Mouse (Mus musculus) stomach, embryonic 16.5 days (tissue): ENCODE data around the gene Nr1h2. TPM values are rescaled to one million over a fixed set of nuclear protein-coding genes. Genes with fewer than 3 reads are reported as not detected.

Experiments
- ATAC-seq: fragments of 200-750 bp; cut with Nextera tagmentation; 2 replicates; pipeline ENCODE4 v1.8.0; 2017; ENCODE audit warnings: moderate number of reproducible peaks, moderate TSS enrichment; ENCODE audit not compliant: insufficient read depth, low FRiP score
- H3K27ac ChIP-seq: fragments of 300-500 bp; sonication (generic); 2 replicates; pipeline ENCODE4 v1.5.1; 2014; ENCODE audit warnings: low read length
- H3K27me3 ChIP-seq: fragments of 300-500 bp; sonication (generic); 2 replicates; pipeline ENCODE4 v1.6.1; 2014; ENCODE audit warnings: low read length, control low read depth, mixed read lengths; ENCODE audit not compliant: control insufficient read depth, insufficient read depth
- H3K36me3 ChIP-seq: fragments of 300-500 bp; sonication (generic); 2 replicates; pipeline ENCODE4 v1.6.1; 2014; ENCODE audit warnings: low read length; ENCODE audit not compliant: control insufficient read depth, insufficient read depth
- H3K4me1 ChIP-seq: fragments of 300-500 bp; sonication (generic); 2 replicates; pipeline ENCODE4 v1.6.1; 2014; ENCODE audit warnings: low read length, control low read depth, mixed read lengths; ENCODE audit not compliant: control insufficient read depth, insufficient read depth
- H3K4me2 ChIP-seq: fragments of 300-500 bp; sonication (generic); 2 replicates; pipeline ENCODE4 v1.6.1; 2014; ENCODE audit warnings: low read depth, low read length, mixed read lengths
- H3K4me3 ChIP-seq: fragments of 300-500 bp; sonication (generic); replicated peaks from 2 replicates; pipeline ENCODE4 v1.5.1; 2014; ENCODE audit warnings: mild to moderate bottlenecking, low read length
- H3K9ac ChIP-seq: fragments of 300-500 bp; sonication (generic); 2 replicates; pipeline ENCODE4 v1.6.1; 2014; ENCODE audit warnings: low read length
- H3K9me3 ChIP-seq: fragments of 300-500 bp; sonication (generic); replicated peaks from 2 replicates; pipeline ENCODE4 v1.6.1; 2016; ENCODE audit warnings: low read length, control low read depth; ENCODE audit not compliant: control insufficient read depth
- whole genome bisulfite sequencing: fragments of 180-500 bp; shearing (Covaris S2); extraction: QIAGEN DNeasy Blood & Tissue Kit; methylation state at CpG from one replicate; pipeline ENCODE4 v1.1.7; 2014; 5-methylcytosine and 5-hydroxymethylcytosine counted together
- polyA plus RNA-seq: library from polyadenylated mRNA; unstranded; fragments of >200 nt; fragmentation: Nextera tagmentation; extraction: Ambion mirVana; gene quantifications from 2 replicates; pipeline ENCODE4 v1.2.1, GENCODE M21; 2015

Gene Nr1h2
- polyA plus RNA-seq, 1 experiment from 2014 or later, result 62.0 TPM

DNA sequence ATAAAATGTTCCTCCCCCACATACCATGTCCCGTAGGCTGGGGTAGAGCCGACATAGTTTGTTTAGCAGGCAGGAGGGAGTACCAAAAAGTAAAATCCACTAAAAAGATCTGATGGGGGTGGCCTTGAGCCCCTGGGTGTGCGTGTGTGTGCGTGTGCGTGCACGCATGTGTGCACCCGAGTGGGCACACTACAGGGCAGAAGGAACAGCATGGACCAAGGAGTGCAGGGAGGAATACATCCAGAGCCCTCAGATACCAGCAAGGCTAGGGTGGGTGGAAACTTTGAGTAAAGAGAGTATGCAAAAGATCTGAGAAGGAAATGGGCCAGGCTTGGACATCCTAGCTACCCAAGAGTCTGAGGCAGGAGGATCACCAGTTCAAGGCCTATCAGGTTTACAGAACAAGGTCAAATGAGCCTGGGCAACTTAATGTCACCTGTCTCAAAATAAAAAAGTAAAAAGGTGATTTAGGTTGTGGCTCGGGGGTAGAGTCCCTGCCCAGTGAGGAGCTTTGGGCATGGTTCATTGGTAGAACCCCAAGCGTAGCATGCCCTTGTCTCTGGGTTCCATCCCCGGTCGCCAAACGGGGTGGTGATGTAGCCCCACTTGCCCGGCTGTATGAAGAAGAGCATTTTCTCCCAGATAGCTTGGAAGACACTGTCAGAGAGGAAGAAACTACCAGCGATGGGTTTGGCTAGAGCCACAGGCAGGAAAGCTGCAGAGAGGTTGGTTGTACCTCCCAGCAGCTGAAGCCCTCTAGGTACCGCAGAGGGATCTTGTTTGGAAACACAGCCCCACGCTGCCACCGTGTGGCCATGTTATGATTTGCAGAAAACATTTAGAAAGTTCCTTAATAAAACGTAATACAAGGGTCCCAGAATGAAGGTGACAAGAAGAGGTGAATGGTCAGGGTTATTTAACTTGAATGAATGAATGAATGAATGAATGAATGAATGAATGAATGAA is 7.0 kb upstream of the Nr1h2 start:
- Histone ChIP-seq H3K4me2 (no peak overlapping the region), H3K4me3 (no peak overlapping the region), H3K27me3 (no peaks in the 10 kb centered on the region), H3K27ac (no peak overlapping the region), H3K9ac (0 out of 2 replicates have a peak overlapping the region, but pooled peaks have one; percentile 10), H3K36me3 (no peaks in the 10 kb centered on the region), H3K9me3 (no peaks in the 10 kb centered on the region), H3K4me1 (no peaks in the 10 kb centered on the region)
- no peak for ATAC-seq
- 49% methylated on average over 18 of the region's 18 CpGs for WGBS

GRCm38 (mm10) chr7:44557629-44558028 is 3.9 kb upstream of the Nr1h2 start:
- 71% methylated on average over 2 of the region's 2 CpGs for WGBS
- Histone ChIP-seq H3K4me1 (peaks cover 6% of the 10 kb centered on the region; the same call in 1 of the 2 replicates), H3K27me3 (no peaks in the 10 kb centered on the region), H3K9me3 (no peaks in the 10 kb centered on the region), H3K4me3 (no peak overlapping the region), H3K9ac (no peak overlapping the region), H3K36me3 (no peaks in the 10 kb centered on the region), H3K27ac (no peak overlapping the region), H3K4me2 (no peak overlapping the region)
- ATAC-seq, result no peak

- Histone ChIP-seq H3K4me3 (peak overlapping the region; percentile 100), H3K4me2 (peak overlapping the region; percentile 75), H3K9ac (peak overlapping the region; percentile 91), H3K9me3 (no peaks in the 10 kb centered on the region), H3K27me3 (no peaks in the 10 kb centered on the region), H3K36me3 (peaks cover 17% of the 10 kb centered on the region; the same call in 1 of the 2 replicates), H3K4me1 (peaks cover 7% of the 10 kb centered on the region; the same call in 1 of the 2 replicates), H3K27ac (peak overlapping the region; percentile 99)
- ATAC-seq, result peak; percentile 78
- under 1% methylated on average over 32 of the region's 32 CpGs for WGBS
Measured at GRCm38 (mm10) chr7:44553196-44553764, 471 bp downstream of the Nr1h2 start.

DNA sequence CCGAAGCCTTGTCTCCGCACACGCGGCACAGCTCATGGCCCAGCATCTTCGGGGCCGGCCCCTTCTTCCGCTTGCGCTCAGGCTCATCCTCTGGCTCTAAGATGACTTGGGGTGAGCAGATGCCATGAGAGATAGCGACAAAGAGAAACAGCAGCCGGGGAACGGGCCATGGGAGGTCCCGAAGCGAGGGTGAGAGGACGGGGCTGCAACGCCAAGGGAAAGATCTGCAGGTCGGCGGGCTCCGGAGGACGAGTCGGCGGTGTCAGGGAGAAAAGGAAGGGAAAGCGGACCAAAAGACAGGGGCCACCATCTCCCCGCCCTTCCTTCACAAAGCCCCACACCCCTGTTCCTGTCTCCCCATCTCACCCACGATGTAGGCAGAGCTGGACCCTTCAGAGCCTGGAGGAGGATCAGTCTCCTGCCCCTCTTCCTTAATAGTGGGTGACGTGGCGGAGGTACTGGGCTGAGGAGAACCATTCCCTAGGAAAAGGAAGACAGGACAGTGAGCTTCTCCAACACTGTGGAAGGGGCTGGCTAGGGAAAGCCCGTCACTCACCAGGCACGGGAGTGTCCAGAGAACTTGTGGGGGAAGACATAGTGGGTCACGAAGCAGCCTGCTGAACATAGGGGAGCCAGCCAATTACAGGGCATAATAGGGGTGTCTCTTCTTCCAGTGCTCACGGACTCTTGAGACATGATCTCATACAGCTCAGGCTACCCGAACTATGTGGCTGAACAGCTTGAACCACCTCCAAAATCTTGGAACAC is 1.4 kb downstream of the Nr1h2 start:
- no peak for ATAC-seq
- Histone ChIP-seq H3K4me3 (peak overlapping the region; percentile 100), H3K4me2 (peak overlapping the region; percentile 75), H3K27me3 (no peaks in the 10 kb centered on the region), H3K36me3 (peaks cover 17% of the 10 kb centered on the region; the same call in 1 of the 2 replicates), H3K9me3 (no peaks in the 10 kb centered on the region), H3K9ac (0 out of 2 replicates have a peak overlapping the region, but pooled peaks have one; percentile 91), H3K27ac (peak overlapping the region; percentile 99; the same call in 1 of the 2 replicates), H3K4me1 (peaks cover 14% of the 10 kb centered on the region)
- 86% methylated on average over 31 of the region's 31 CpGs for WGBS

GRCm38 (mm10) chr7:44551731-44552130 is 2.0 kb downstream of the Nr1h2 start:
- WGBS, result 81% methylated on average over 22 of the region's 22 CpGs
- Histone ChIP-seq H3K9ac (no peak overlapping the region), H3K4me2 (no peak overlapping the region), H3K27me3 (no peaks in the 10 kb centered on the region), H3K4me3 (no peak overlapping the region), H3K36me3 (peaks cover 17% of the 10 kb centered on the region; the same call in 1 of the 2 replicates), H3K4me1 (peaks cover 15% of the 10 kb centered on the region), H3K9me3 (no peaks in the 10 kb centered on the region), H3K27ac (no peak overlapping the region)
- no peak for ATAC-seq

GRCm38 (mm10) chr7:44551301-44551700 is 2.5 kb downstream of the Nr1h2 start:
- Histone ChIP-seq H3K4me1 (peaks cover 15% of the 10 kb centered on the region), H3K27ac (no peak overlapping the region)
- WGBS, result 95% methylated on average over 21 of the region's 21 CpGs

GRCm38 (mm10) chr7:44550409-44550678 is 3.4 kb downstream of the Nr1h2 start:
- H3K9ac ChIP-seq, result no peak overlapping the region; the same call in 1 of the 2 replicates
- peaks cover 17% of the 10 kb centered on the region; the same call in 1 of the 2 replicates for H3K36me3 ChIP-seq
- H3K9me3 ChIP-seq, result 0 out of 2 replicates have a peak, but pooled peaks cover 4% of the 10 kb centered on the region
- H3K4me3 ChIP-seq, result no peak overlapping the region
- H3K4me1 ChIP-seq, result peaks cover 15% of the 10 kb centered on the region
- no peak overlapping the region for H3K4me2 ChIP-seq
- 94% methylated on average over 12 of the region's 12 CpGs for WGBS
- ATAC-seq, result no peak
- no peaks in the 10 kb centered on the region for H3K27me3 ChIP-seq
- H3K27ac ChIP-seq, result no peak overlapping the region

More at GRCm38 (mm10) chr7:44551301-44551700, 2.5 kb downstream of the Nr1h2 start:
- Histone ChIP-seq H3K36me3 (peaks cover 17% of the 10 kb centered on the region; the same call in 1 of the 2 replicates), H3K9ac (no peak overlapping the region), H3K9me3 (0 out of 2 replicates have a peak, but pooled peaks cover 2% of the 10 kb centered on the region), H3K4me2 (no peak overlapping the region), H3K4me3 (no peak overlapping the region), H3K27me3 (no peaks in the 10 kb centered on the region)
- ATAC-seq, result no peak

- Histone ChIP-seq H3K27ac (no peak overlapping the region), H3K4me2 (no peak overlapping the region), H3K36me3 (peaks cover 17% of the 10 kb centered on the region; the same call in 1 of the 2 replicates), H3K9ac (no peak overlapping the region), H3K9me3 (0 out of 2 replicates have a peak, but pooled peaks cover 4% of the 10 kb centered on the region), H3K4me1 (peaks cover 15% of the 10 kb centered on the region), H3K4me3 (no peak overlapping the region), H3K27me3 (no peaks in the 10 kb centered on the region)
- no peak for ATAC-seq
- WGBS, result 93% methylated on average over 23 of the region's 23 CpGs
Measured at GRCm38 (mm10) chr7:44549621-44550408, 3.9 kb downstream of the Nr1h2 start.
